ENCODE assay signal across 9 mouse cellular contexts in genomic region chr17:79580264-79580920, GRCm38 (mm10). TPM values are rescaled to one million over a fixed set of nuclear protein-coding genes. Genes with fewer than 3 reads are reported as not detected.
DNase-seq lines count a peak whose midpoint lies in the region; ATAC-seq and TF ChIP-seq lines count a peak whose summit lies in the region.
"Had no signal": no experiment of that assay in that cellular context is flagged by ENCODE, and none has a peak within 500 bp of the region (broad histone marks: within the 10 kb centered on the region; RNA-seq: fewer than 3 reads in every experiment).

No protein-coding gene starts in this region.

- H3K36me3 ChIP-seq in CH12.LX (replicated peaks in 1 of 2; ENCODE audit: control insufficient read depth in 1 of 2, insufficient read depth in 1 of 2, low read length in 1 of 2) = no peaks in the 10 kb centered on the region
- no peaks in the 10 kb centered on the region for H3K36me3 ChIP-seq in forebrain, embryonic 10.5 days (replicated peaks)
- H3K36me3 ChIP-seq in heart, postnatal 0 days (replicated peaks; ENCODE audit: control insufficient read depth, insufficient read depth, low read length) = no peaks in the 10 kb centered on the region
- no peaks in the 10 kb centered on the region for H3K36me3 ChIP-seq in liver, embryonic 12.5 days
- H3K36me3 ChIP-seq in neural tube, embryonic 12.5 days = no peaks in the 10 kb centered on the region
- H3K36me3 ChIP-seq in testis, adult 2 months (ENCODE audit: control insufficient read depth, insufficient read depth, low read length) = no peaks in the 10 kb centered on the region
- H3K36me3 ChIP-seq: heart, embryonic 13.5 days had no signal

- in situ Hi-C loops in CH12.LX (cut with MboI; ENCODE audit: low pct_ligation_motif_present, low pct_unique_long_range_greater_than_20kb, low sequenced_read_pairs) = loop anchor here (5.0 kb wide), 1 partner anchor 468 kb away; no protein-coding TSS in a partner anchor

- H3K9ac ChIP-seq in CH12.LX (ENCODE audit: insufficient read depth, low read depth) = no peak overlapping the region
- no peak overlapping the region for H3K9ac ChIP-seq in heart, postnatal 0 days (replicated peaks; ENCODE audit: low read depth, low read length)
- no peak overlapping the region for H3K9ac ChIP-seq in liver, embryonic 12.5 days
- no peak overlapping the region for H3K9ac ChIP-seq in neural tube, embryonic 12.5 days
- H3K9ac ChIP-seq: heart, embryonic 13.5 days had no signal

- H3K9me3 ChIP-seq in CH12.LX (replicated peaks; ENCODE audit: low read length) = no peaks in the 10 kb centered on the region
- no peaks in the 10 kb centered on the region for H3K9me3 ChIP-seq in forebrain, embryonic 10.5 days
- no peaks in the 10 kb centered on the region for H3K9me3 ChIP-seq in heart, postnatal 0 days (replicated peaks; ENCODE audit: control insufficient read depth, low read length)
- H3K9me3 ChIP-seq in liver, embryonic 12.5 days (replicated peaks) = no peaks in the 10 kb centered on the region
- no peaks in the 10 kb centered on the region for H3K9me3 ChIP-seq in neural tube, embryonic 12.5 days
- H3K9me3 ChIP-seq: heart, embryonic 13.5 days had no signal

- no peaks in the 10 kb centered on the region for H3K79me2 ChIP-seq in CH12.LX (replicated peaks; ENCODE audit: control insufficient read depth, extremely low read depth, insufficient read depth, poor library complexity, severe bottlenecking)

- H3K27me3 ChIP-seq in CH12.LX (replicated peaks) = no peaks in the 10 kb centered on the region
- no peaks in the 10 kb centered on the region for H3K27me3 ChIP-seq in forebrain, embryonic 10.5 days (ENCODE audit: poor library complexity, severe bottlenecking)
- H3K27me3 ChIP-seq in heart, postnatal 0 days (ENCODE audit: control insufficient read depth, insufficient read depth, low read length) = no peaks in the 10 kb centered on the region
- H3K27me3 ChIP-seq in liver, embryonic 12.5 days (replicated peaks) = no peaks in the 10 kb centered on the region
- no peaks in the 10 kb centered on the region for H3K27me3 ChIP-seq in neural tube, embryonic 12.5 days (replicated peaks)
- H3K27me3 ChIP-seq in testis, adult 2 months (ENCODE audit: control insufficient read depth, insufficient read depth, low read length) = no peaks in the 10 kb centered on the region
- H3K27me3 ChIP-seq: heart, embryonic 13.5 days had no signal

- no peak for TF ChIP-seq POLR2A in CH12.LX (IDR thresholded peaks at IDR 0.05; ENCODE audit: low read depth, low read length)
- TF ChIP-seq POLR2A in testis, adult 2 months (IDR thresholded peaks at IDR 0.05; ENCODE audit: control insufficient read depth, low read depth, low read length) = no peak

- H3K27ac ChIP-seq in CH12.LX (ENCODE audit: insufficient read depth, low read depth) = no peak overlapping the region
- no peak overlapping the region for H3K27ac ChIP-seq in forebrain, embryonic 10.5 days
- no peak overlapping the region for H3K27ac ChIP-seq in heart, postnatal 0 days (ENCODE audit: low read depth)
- H3K27ac ChIP-seq in liver, embryonic 12.5 days = no peak overlapping the region
- no peak overlapping the region for H3K27ac ChIP-seq in neural tube, embryonic 12.5 days
- H3K27ac ChIP-seq in testis, adult 2 months (ENCODE audit: control insufficient read depth, insufficient read depth, low read depth, low read length) = no peak overlapping the region
- H3K27ac ChIP-seq: heart, embryonic 13.5 days had no signal

- dilution Hi-C loops in CH12.LX (cut with MboI; ENCODE audit: extremely low pct_ligation_motif_present, extremely low pct_unique_long_range_greater_than_20kb, low sequenced_read_pairs) = no loop called here

- H3K4me1 ChIP-seq in CH12.LX (ENCODE audit: control insufficient read depth in 1 of 2, insufficient read depth in 2 of 2) = peaks cover 7 to 30% of the 10 kb centered on the region in 2 experiments; a peak in 3 of 4 replicates
- no peaks in the 10 kb centered on the region for H3K4me1 ChIP-seq in forebrain, embryonic 10.5 days
- no peaks in the 10 kb centered on the region for H3K4me1 ChIP-seq in heart, postnatal 0 days (ENCODE audit: control insufficient read depth, insufficient read depth)
- no peaks in the 10 kb centered on the region for H3K4me1 ChIP-seq in liver, embryonic 12.5 days
- H3K4me1 ChIP-seq in neural tube, embryonic 12.5 days = no peaks in the 10 kb centered on the region
- H3K4me1 ChIP-seq in testis, adult 2 months (ENCODE audit: control insufficient read depth, insufficient read depth, low read length) = no peaks in the 10 kb centered on the region

- ATAC-seq in heart, postnatal 0 days (ENCODE audit: insufficient read depth, low read depth) = peak; percentile 74
- peak; percentile 46 for ATAC-seq in liver, embryonic 12.5 days
- peak; percentile 65 for ATAC-seq in neural tube, embryonic 12.5 days (ENCODE audit: low FRiP score, low read depth)

- TF ChIP-seq CTCF in CH12.LX (conservative IDR thresholded peaks at IDR 0.05 in 1 of 2, IDR thresholded peaks at IDR 0.05 in 1 of 2; ENCODE audit: low read depth in 2 of 2, low read length in 2 of 2) = peak; percentile 69 to 81
- TF ChIP-seq CTCF in heart, postnatal 0 days (IDR thresholded peaks at IDR 0.05; ENCODE audit: low read depth) = peak; percentile 93
- peak; percentile 46; the same call in 1 of the 2 replicates for TF ChIP-seq CTCF in testis, adult 2 months (IDR thresholded peaks at IDR 0.05; ENCODE audit: control insufficient read depth, insufficient read depth, insufficient replicate concordance, low read depth, low read length)

- 76% methylated on average over 6 of the region's 6 CpGs for WGBS in forebrain, embryonic 10.5 days
- WGBS in heart, postnatal 0 days = 66% methylated on average over 6 of the region's 6 CpGs
- WGBS in liver, embryonic 12.5 days (ENCODE audit: insufficient replicate concordance) = 50% methylated on average over 6 of the region's 6 CpGs
- 70% methylated on average over 6 of the region's 6 CpGs for WGBS in neural tube, embryonic 12.5 days

- peak; percentile 85 for TF ChIP-seq RAD21 in CH12.LX (IDR thresholded peaks at IDR 0.05; ENCODE audit: low read depth, low read length)

- H3K4me2 ChIP-seq in CH12.LX (ENCODE audit: insufficient read depth, low read depth, poor library complexity, severe bottlenecking) = no peak overlapping the region
- no peak overlapping the region for H3K4me2 ChIP-seq in heart, postnatal 0 days (ENCODE audit: low read depth, low read length)
- no peak overlapping the region for H3K4me2 ChIP-seq in liver, embryonic 12.5 days
- H3K4me2 ChIP-seq in neural tube, embryonic 12.5 days (replicated peaks) = no peak overlapping the region
- H3K4me2 ChIP-seq: heart, embryonic 13.5 days had no signal

- no peak overlapping the region for H3K4me3 ChIP-seq in CH12.LX (replicated peaks in 1 of 3; ENCODE audit: low read depth in 2 of 3, low read length in 2 of 3, poor library complexity in 1 of 3)
- no peak overlapping the region for H3K4me3 ChIP-seq in forebrain, embryonic 10.5 days
- H3K4me3 ChIP-seq in heart, postnatal 0 days (ENCODE audit: low read depth, low read length) = no peak overlapping the region
- no peak overlapping the region for H3K4me3 ChIP-seq in liver, embryonic 12.5 days
- H3K4me3 ChIP-seq in neural tube, embryonic 12.5 days = no peak overlapping the region
- H3K4me3 ChIP-seq in testis, adult 2 months (ENCODE audit: control insufficient read depth, low read depth, low read length) = no peak overlapping the region
- H3K4me3 ChIP-seq: heart, embryonic 13.5 days had no signal

- peak; percentile 77 for DNase-seq in CH12.LX (ENCODE audit: extremely low read depth)
- DNase-seq in c-Kit-negative CD71-positive TER-119-positive erythroid progenitor cells, embryonic 14.5 days (ENCODE audit: low read depth, low spot score) = peak; percentile 9
- DNase-seq in forebrain, embryonic 10.5 days (ENCODE audit: extremely low spot score, low spot score) = peak; percentile 70
- DNase-seq in heart, postnatal 0 days (ENCODE audit: low spot score) = peak; percentile 66
- peak; percentile 77 for DNase-seq in kidney, postnatal 14 days

- TF ChIP-seq EP300 in CH12.LX (IDR thresholded peaks at IDR 0.05; ENCODE audit: low read length) = no peak
- TF ChIP-seq EP300 in heart, postnatal 0 days (IDR thresholded peaks at IDR 0.05; ENCODE audit: low read depth) = no peak

TF ChIP-seq in CH12.LX, 34 proteins besides CTCF, POLR2A, EP300 and RAD21:
- TF ChIP-seq SMC3 (IDR thresholded peaks at IDR 0.05; ENCODE audit: low read depth, low read length) = peak; percentile 80
- no peak for TF ChIP-seq ZMIZ1 (IDR thresholded peaks at IDR 0.05; ENCODE audit: low read depth, low read length)
- peak; percentile 40 for TF ChIP-seq ZC3H11A (IDR thresholded peaks at IDR 0.05; ENCODE audit: low read depth, low read length)

RNA-seq across cellular contexts. Expression of gene Rmdn2, which starts 31.3 kb away (rescaled TPM):
- 0.59 and 1.0 TPM in 2 replicates for total RNA-seq in CH12.LX (2012; rRNA removed)
- 2.2 and 3.0 TPM in 2 replicates for total RNA-seq in CH12.LX (2014; rRNA removed)
- polyA plus RNA-seq in CH12.LX (2012; ENCODE audit: insufficient read length, low read depth) = 2.2 and 3.1 TPM in 2 replicates
- polyA plus RNA-seq in forebrain, embryonic 10.5 days (2016; fragmentation: Nextera tagmentation; extraction: Ambion mirVana) = 3.9 and 5.7 TPM in 2 replicates
- 3.0 and 4.9 TPM in 2 replicates for total RNA-seq in heart, postnatal 0 days (2014; rRNA removed; ENCODE audit: low replicate concordance)
- 11.4 and 12.0 TPM in 2 replicates for polyA plus RNA-seq in heart, postnatal 0 days (2015; fragmentation: Nextera tagmentation; extraction: Ambion mirVana)
- 4.9 and 5.1 TPM in 2 replicates for polyA plus RNA-seq in liver, embryonic 12.5 days (2016; fragmentation: Nextera tagmentation; extraction: Ambion mirVana)
- polyA plus RNA-seq in neural tube, embryonic 12.5 days (2016; fragmentation: Nextera tagmentation; extraction: Ambion mirVana) = 6.3 and 6.9 TPM in 2 replicates
- polyA plus RNA-seq in testis, adult 2 months (2012; rRNA removed) = 120 and 143 TPM in 2 replicates

Comparison
In these comparisons a context has a peak if more than half of its experiments do, and no peak if none do; other contexts are left out.
1. DNase-seq: peak in every context shown above with its lines; median percentile 77 in CH12.LX; 77 in kidney, postnatal 14 days; 70 in forebrain, embryonic 10.5 days; 66 in heart, postnatal 0 days; 9 in c-Kit-negative CD71-positive TER-119-positive erythroid progenitor cells, embryonic 14.5 days.